Mouse (Mus musculus) liver, embryonic 14.5 days (tissue): Measurements from ENCODE around the gene Hbp1.

Source experiments
- CTCF ChIP-seq: IDR thresholded peaks from 2 replicates; pipeline ENCODE4 v1.5.1; 2016; ENCODE audit warnings: antibody characterized with exemption, low read depth, control low read depth
- EP300 ChIP-seq: IDR thresholded peaks from 2 replicates; pipeline ENCODE4 v1.6.1; 2016; ENCODE audit warnings: antibody characterized with exemption, low read depth

DNA sequence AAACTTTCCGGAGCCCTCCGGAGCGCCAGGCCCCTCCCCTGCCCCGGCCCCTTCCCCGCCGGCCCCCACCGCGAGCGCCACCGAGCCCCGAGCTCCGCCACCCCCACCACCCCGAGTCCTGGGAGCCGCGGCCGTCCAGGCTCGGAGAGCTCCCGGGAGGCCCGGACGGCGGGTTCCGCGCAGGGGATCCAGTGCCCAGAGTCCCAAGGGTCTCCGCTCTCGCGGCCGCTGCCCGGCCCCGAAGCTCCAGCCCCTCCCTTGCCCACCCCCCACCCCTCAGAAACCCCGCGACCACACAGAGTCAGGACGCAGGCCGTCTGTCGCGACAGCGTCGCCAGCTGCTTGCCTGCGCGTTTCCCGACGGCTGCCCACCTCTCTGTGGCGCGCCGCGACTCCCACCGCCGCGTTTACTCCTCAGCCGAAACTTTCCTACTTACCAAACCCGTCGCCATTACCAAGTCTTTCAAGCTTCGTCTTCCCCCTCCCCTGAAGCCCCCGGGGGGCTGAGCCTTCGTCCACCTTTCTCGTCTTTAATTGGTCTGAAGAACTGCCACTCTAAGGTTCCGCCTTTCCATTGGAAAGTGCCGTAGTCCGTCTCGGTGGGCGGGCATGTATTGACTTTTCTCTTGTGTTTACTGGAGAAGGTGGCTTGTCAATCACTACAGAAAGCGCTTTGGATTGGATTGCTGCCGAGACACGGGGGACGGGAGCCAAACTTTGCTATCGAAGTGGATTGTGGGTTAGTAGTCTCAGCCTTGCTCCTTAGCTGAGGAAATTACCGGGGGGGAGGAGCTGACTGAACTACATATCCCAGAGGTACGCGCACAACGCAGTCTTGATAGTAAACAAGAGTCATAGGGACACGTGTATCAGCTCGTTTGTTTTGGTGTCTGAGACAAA, at the start of gene Hbp1:
- TF ChIP-seq CTCF, result no peak
- TF ChIP-seq EP300, result peak; percentile 30
